Mouse (Mus musculus) testis, adult 2 months (tissue): ENCODE measurements around the gene Hoxa7. TPM values are rescaled to one million over a fixed set of nuclear protein-coding genes. Genes with fewer than 3 reads are reported as not detected.

Source experiments
- H3K27ac ChIP-seq: fragments of 200-500 bp; 2 replicates; pipeline ENCODE4 v1.5.1; 2012; ENCODE audit warnings: low read depth, low read length; ENCODE audit not compliant: control insufficient read depth, insufficient read depth
- H3K27me3 ChIP-seq: fragments of 200-500 bp; 2 replicates; pipeline ENCODE4 v1.6.1; 2012; ENCODE audit warnings: mild to moderate bottlenecking, low read length, moderate library complexity; ENCODE audit not compliant: control insufficient read depth, insufficient read depth
- H3K36me3 ChIP-seq: fragments of 200-500 bp; 2 replicates; pipeline ENCODE4 v1.6.1; 2012; ENCODE audit warnings: mild to moderate bottlenecking, low read length; ENCODE audit not compliant: control insufficient read depth, insufficient read depth
- H3K4me1 ChIP-seq: fragments of 200-500 bp; 2 replicates; pipeline ENCODE4 v1.6.1; 2012; ENCODE audit warnings: low read length; ENCODE audit not compliant: control insufficient read depth, insufficient read depth
- H3K4me3 ChIP-seq: fragments of 200-500 bp; 2 replicates; pipeline ENCODE4 v1.5.1; 2012; ENCODE audit warnings: low read depth, mild to moderate bottlenecking, low read length, moderate library complexity, mixed read lengths; ENCODE audit not compliant: control insufficient read depth
- CTCF ChIP-seq: fragments of 200-500 bp; IDR thresholded peaks from 2 replicates; pipeline ENCODE4 v1.5.1; 2012; ENCODE audit warnings: low read depth, mild to moderate bottlenecking, inconsistent platforms, low read length, moderate library complexity; ENCODE audit not compliant: control insufficient read depth, insufficient read depth, insufficient replicate concordance
- POLR2A ChIP-seq: fragments of 200-500 bp; IDR thresholded peaks from 2 replicates; pipeline ENCODE4 v1.6.1; 2012; ENCODE audit warnings: low read depth, mild to moderate bottlenecking, inconsistent platforms, low read length, moderate library complexity; ENCODE audit not compliant: control insufficient read depth
- polyA plus RNA-seq: library from polyadenylated mRNA; depleted of rRNA; stranded (reverse); fragments of >200 nt; gene quantifications from 2 replicates; pipeline ENCODE4 v1.2.3, GENCODE M21; 2012

The Hoxa7 gene
- polyA plus RNA-seq, 1 experiment: 0.72 TPM

DNA sequence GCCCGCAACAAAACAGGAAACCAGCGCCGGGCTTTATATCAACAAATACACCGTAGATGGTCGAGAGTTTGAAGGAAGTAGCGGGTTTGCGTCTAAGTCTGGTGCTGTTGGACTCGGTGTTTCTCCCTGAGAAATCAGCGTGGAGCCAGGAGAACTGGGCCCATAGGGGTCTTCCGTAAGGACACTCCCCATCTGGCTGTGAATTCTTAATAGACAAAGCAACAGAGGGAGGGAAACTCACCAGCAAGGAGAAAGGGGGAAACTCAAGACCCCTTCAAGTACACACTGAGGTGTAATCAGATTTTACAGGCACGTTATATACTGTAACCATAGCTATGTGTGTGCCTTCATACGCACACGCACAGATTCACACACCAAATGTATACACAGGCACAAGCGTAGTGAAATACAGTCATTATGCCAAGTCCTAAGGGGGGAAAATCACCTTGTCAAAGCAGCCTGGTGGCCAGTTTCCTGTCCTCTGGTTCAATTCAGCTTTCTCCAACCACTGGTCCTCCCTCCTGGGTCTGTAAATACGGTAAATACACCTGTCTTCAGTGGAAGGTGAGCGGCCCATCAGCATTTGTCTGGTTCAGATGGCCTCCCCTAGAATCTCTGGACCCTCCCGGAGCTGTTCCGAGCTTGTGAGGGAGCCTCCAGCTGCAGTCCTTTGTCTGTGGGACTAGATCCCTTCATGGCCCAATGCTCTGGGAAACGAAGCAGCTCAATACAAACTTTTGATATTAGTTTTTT lies 44.4 kb upstream of the Hoxa7 start:
- Histone ChIP-seq H3K4me1 (peaks cover 5% of the 10 kb centered on the region), H3K27me3 (peaks cover 14% of the 10 kb centered on the region), H3K36me3 (no peaks in the 10 kb centered on the region), H3K27ac (no peak overlapping the region), H3K4me3 (no peak overlapping the region)
- no peak for TF ChIP-seq CTCF
- no peak for TF ChIP-seq POLR2A

DNA sequence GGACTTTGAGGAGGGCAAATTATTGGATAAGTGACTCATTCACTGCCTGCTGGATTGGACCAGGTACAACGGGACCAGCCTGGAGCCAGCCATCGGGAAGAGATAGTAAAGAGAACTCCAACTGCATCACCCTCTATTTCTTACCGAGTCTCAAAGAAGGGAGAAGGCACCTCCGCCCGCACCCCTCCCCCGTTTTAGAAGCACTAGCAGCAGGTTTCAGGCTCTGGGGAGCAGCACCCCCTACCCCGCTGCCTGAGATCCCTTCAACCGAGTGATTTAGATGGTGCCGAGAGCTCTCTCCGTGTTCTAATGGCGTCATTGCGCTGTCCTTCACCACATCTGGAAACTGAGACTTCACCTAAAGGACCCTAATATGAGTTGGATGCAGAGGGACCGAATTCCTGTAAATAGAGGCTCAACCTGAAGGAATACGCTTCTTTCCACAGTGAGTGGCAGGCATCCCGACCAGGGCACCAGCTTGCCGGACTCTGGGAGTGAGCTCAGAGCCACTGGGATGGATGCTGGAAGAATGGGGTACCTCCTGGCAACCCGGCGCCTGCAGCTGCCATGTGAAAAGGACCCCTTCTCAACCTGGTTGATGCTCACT lies 43.8 kb upstream of the Hoxa7 start:
- Histone ChIP-seq H3K4me1 (peaks cover 6% of the 10 kb centered on the region), H3K27me3 (peaks cover 16% of the 10 kb centered on the region), H3K36me3 (no peaks in the 10 kb centered on the region), H3K4me3 (no peak overlapping the region), H3K27ac (no peak overlapping the region)
- no peak for TF ChIP-seq CTCF
- no peak for TF ChIP-seq POLR2A

DNA sequence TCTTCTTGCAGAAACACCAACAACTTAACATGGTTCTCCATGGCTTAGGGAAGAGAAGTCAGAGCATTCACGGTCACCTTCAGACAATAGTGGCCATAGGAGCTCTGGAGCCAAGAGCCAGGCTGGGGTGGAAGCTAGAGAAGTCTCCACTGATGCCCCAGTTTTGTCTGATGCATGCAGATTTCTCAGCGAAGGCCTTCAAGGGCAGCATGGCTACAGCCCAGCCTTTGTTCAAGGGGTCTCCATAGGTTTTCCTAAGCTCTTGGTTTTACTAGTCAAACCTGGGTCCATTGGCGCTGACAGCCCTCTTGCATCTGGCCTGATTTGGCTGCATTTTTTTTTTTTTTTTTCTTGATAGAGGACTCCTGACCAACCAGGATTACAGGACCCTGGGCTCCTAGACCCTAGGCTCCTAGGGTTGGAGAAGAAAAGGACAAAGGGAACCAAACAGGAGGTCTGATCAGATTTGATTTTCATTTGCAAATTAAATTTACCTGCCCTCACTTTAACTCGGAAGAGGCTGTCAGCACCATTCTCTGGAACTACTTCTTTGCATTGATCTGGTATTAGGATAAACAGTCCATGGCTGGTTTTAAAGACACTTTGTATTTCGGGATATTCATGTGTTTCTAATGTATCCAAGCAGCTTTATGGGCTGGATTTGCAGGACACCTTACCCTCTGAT lies 42.6 kb upstream of the Hoxa7 start:
- no peak overlapping the region for H3K4me3 ChIP-seq
- H3K4me1 ChIP-seq: peaks cover 9% of the 10 kb centered on the region
- H3K36me3 ChIP-seq: no peaks in the 10 kb centered on the region
- peaks cover 19% of the 10 kb centered on the region for H3K27me3 ChIP-seq
- TF ChIP-seq CTCF (no peak), POLR2A (no peak)
- no peak overlapping the region for H3K27ac ChIP-seq

DNA sequence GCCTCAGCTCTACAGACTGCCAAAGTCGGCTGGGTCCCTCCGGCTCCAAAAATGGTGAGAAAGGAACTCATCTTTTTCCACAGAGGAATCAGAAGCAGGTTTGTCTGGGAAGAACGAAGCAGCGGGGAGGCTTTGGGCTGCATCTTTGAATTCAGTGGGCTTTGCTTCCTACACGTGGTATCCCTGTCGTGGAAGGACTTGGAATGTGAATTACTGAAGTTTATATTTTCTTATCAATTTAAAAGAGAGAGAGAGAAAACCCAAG lies 41.6 kb upstream of the Hoxa7 start:
- H3K4me1 ChIP-seq: peaks cover 10% of the 10 kb centered on the region
- no peak overlapping the region for H3K4me3 ChIP-seq
- TF ChIP-seq CTCF: no peak
- no peaks in the 10 kb centered on the region for H3K36me3 ChIP-seq
- H3K27me3 ChIP-seq: peaks cover 19% of the 10 kb centered on the region
- H3K27ac ChIP-seq: no peak overlapping the region

DNA sequence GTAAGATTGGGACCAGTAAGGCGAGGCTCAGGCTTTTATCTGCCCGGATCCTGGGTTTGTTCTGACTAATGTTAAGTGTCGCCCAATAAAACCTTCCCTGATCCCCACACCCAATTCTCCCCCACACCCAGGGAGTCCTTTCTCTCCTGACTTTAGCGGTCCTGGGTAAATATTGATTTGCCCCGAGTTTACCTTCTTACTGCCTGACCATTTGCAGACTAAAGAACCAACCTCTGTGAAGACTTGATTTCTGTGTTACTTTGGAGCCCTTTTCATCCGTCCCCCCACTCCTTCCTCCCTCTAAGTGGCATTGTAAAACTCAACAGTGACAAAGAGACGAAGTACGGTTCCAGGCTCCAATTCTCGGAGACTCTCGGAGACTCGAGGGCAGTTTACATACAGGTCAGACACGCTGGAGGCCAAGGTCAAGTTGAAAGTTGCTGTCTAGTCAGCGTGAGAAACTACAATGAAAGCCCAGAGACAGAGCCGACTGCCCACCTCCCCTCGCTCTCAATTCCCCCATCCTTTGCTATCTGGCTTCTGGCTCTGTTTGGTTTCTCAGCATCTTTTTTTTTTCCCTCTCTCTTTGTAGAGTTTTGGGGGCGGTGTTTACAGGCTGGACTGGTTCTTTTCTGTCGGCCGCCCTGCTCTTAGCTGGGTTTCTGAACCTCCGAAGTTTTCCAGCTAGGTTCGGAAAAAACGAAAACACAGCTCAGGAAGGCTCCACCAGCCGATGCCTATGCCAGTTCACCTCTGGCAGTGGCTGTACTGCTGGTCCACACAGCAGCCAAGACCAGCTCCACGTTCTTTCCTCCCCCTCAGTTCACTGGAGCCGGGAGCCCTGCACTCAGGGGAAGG lies 41.0 kb upstream of the Hoxa7 start:
- Histone ChIP-seq H3K27ac (no peak overlapping the region), H3K4me3 (no peak overlapping the region), H3K4me1 (peaks cover 10% of the 10 kb centered on the region), H3K27me3 (peaks cover 19% of the 10 kb centered on the region), H3K36me3 (no peaks in the 10 kb centered on the region)
- no peak for TF ChIP-seq POLR2A
- TF ChIP-seq CTCF: no peak

DNA sequence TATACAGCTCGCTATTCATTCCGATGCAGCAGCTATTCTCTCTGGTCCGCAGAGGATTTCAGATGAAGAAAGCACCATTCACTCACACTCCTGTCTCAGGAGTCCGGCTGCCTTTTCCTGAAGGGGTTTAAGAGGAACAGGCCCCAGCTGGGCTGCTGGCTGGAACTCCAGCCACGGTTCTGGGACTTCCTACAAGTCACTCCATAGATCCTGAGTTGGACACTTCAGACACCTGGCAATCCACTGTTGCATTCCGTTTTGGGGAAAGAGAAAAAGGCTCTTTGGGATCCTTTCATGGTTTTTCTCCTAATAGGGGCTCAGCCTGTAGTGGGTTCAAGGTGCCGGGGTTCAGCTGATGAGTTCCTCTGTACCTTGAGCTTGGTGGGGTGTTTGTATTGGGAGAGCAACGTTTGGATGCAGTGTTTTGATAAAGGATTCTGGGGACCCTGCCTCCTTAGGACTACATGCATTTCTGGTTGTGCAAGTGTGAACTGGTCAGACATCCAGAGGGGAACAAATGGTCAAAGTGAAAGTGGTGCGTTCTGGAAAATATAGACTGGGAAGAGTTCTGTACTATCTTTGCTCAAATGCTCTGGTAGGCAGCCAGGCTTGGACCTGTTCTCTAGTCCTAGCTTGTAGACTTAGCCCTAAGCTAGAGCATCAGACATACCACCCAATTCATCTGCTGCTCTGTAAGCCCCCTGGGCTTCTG lies 40.3 kb upstream of the Hoxa7 start:
- no peaks in the 10 kb centered on the region for H3K36me3 ChIP-seq
- peaks cover 10% of the 10 kb centered on the region for H3K4me1 ChIP-seq
- no peak overlapping the region for H3K4me3 ChIP-seq
- H3K27me3 ChIP-seq: peaks cover 19% of the 10 kb centered on the region
- no peak for TF ChIP-seq POLR2A
- no peak for TF ChIP-seq CTCF
- H3K27ac ChIP-seq: no peak overlapping the region
